Mouse (Mus musculus) left cerebral cortex, adult 18-20 months (tissue): ENCODE results near the gene Txk. TPM values are rescaled to one million over a fixed set of nuclear protein-coding genes. Genes with fewer than 3 reads are reported as not detected.

Source experiments
- total RNA-seq, 2 experiments: library from RNA; stranded (reverse); gene quantifications; 2 replicates each; pipeline ENCODE4 v1.2.3; 2021

The Txk gene
- total RNA-seq, 2 experiments from 2014 or later = 0.19 to 0.35 TPM

Other genes with a start within 250 kb of the Txk start
- under 1 TPM; 0.14 TPM for gene Corin, start 248.3 kb downstream of the Txk start, total RNA-seq
- 10 to 100 TPM; 13.5 to 16.6 TPM for gene Nfxl1, start 193.1 kb downstream of the Txk start, total RNA-seq
- gene Zar1, start 171.5 kb downstream of the Txk start, total RNA-seq = not detected
- gene Gm5868, start 165.2 kb downstream of the Txk start, total RNA-seq = not detected
- not detected for gene Cnga1, start 108.5 kb downstream of the Txk start, total RNA-seq
- not detected for gene Nipal1, start 105.0 kb downstream of the Txk start, total RNA-seq
- gene Tec, start 115.7 kb upstream of the Txk start, total RNA-seq = 1 to 10 TPM; 2.4 to 3.0 TPM
- 10 to 100 TPM; 21.9 to 25.3 TPM for gene Slain2, start 161.5 kb upstream of the Txk start, total RNA-seq
- gene Gm10135, start 221.9 kb upstream of the Txk start, total RNA-seq = not detected